Mouse (Mus musculus) urinary bladder, postnatal 14 days (tissue): ENCODE measurements at regions not wholly inside any gene's neighbourhood (a gene's known extent, or its start where the extent isn't known, plus 50 kb on each side); places are given as distances from the start of the nearest gene placed in this dataset.

Source experiments
- DNase-seq: peaks from one replicate; pipeline ENCODE4 v3.0.0; 2021; ENCODE audit warnings: low spot score

- peak; percentile 71 for DNase-seq
Observed at GRCm38 (mm10) chr15:30029257-30029899, 143.0 kb upstream of the Ctnnd2 start.

GRCm38 (mm10) chr15:30035367-30035766, 137.0 kb upstream of the Ctnnd2 start:
- no peak for DNase-seq

GRCm38 (mm10) chr15:30050851-30051250, 121.5 kb upstream of the Ctnnd2 start:
- no peak for DNase-seq

GRCm38 (mm10) chr15:30059808-30060207, 112.6 kb upstream of the Ctnnd2 start:
- DNase-seq = no peak

GRCm38 (mm10) chr15:30060505-30061342, 111.7 kb upstream of the Ctnnd2 start:
- no peak for DNase-seq

GRCm38 (mm10) chr15:30071668-30072067, 100.7 kb upstream of the Ctnnd2 start:
- no peak for DNase-seq

GRCm38 (mm10) chr15:30072301-30072700, 100.1 kb upstream of the Ctnnd2 start:
- no peak for DNase-seq

- no peak for DNase-seq
Observed at GRCm38 (mm10) chr15:30087120-30087519, 85.3 kb upstream of the Ctnnd2 start.

- no peak for DNase-seq
Observed at GRCm38 (mm10) chr15:30122061-30122460, 50.3 kb upstream of the Ctnnd2 start.
